Mouse (Mus musculus) MEL (cell line): Measurements from ENCODE around the gene Tbxa2r. TPM values are rescaled to one million over a fixed set of nuclear protein-coding genes. Genes with fewer than 3 reads are reported as not detected.

Experiments
- DNase-seq: peaks from one replicate; pipeline ENCODE4 v3.0.0; 2011; ENCODE audit warnings: low read depth, low spot score
- H3K27ac ChIP-seq: 2 replicates; pipeline ENCODE4 v1.5.1; 2012; ENCODE audit warnings: low read depth, mild to moderate bottlenecking, control low read depth, low read length, moderate library complexity; ENCODE audit not compliant: control insufficient read depth
- H3K27me3 ChIP-seq, 2 experiments: fragments of 150-350 bp in 1 of 2; sonication (generic) in 1 of 2; 2 replicates each; pipeline ENCODE4 v1.6.1; 2012; ENCODE audit warnings: low read length in 2 of 2, mild to moderate bottlenecking in 2 of 2, improper control_type of control experiment in 1 of 2, moderate library complexity in 1 of 2; ENCODE audit not compliant: insufficient read depth in 2 of 2, control insufficient read depth in 1 of 2
- H3K36me3 ChIP-seq, 2 experiments: 2 replicates each; pipeline ENCODE4 v1.6.1; 2012 to 2014; ENCODE audit warnings: low read length in 2 of 2, improper control_type of control experiment in 1 of 2, inconsistent platforms in 1 of 2, mild to moderate bottlenecking in 1 of 2; ENCODE audit not compliant: insufficient read depth in 2 of 2, control insufficient read depth in 1 of 2
- H3K4me1 ChIP-seq, 2 experiments: fragments of 150-350 bp in 1 of 2; sonication (generic) in 1 of 2; 2 replicates each; pipeline ENCODE4 v1.6.1; 2012; ENCODE audit warnings: low read length in 2 of 2, improper control_type of control experiment in 1 of 2, mild to moderate bottlenecking in 1 of 2; ENCODE audit not compliant: insufficient read depth in 2 of 2, control insufficient read depth in 1 of 2
- H3K4me3 ChIP-seq, 2 experiments: fragments of 150-350 bp in 1 of 2; sonication (generic) in 1 of 2; 2 replicates each; pipeline ENCODE4 v1.5.1; 2012; ENCODE audit warnings: low read depth in 2 of 2, low read length in 2 of 2, mild to moderate bottlenecking in 2 of 2, moderate library complexity in 2 of 2, control low read depth in 1 of 2, improper control_type of control experiment in 1 of 2; ENCODE audit not compliant: control insufficient read depth in 1 of 2, insufficient read depth in 1 of 2
- H3K79me2 ChIP-seq: 2 replicates; pipeline ENCODE4 v1.6.1; 2012; ENCODE audit warnings: mild to moderate bottlenecking, low read length, moderate library complexity; ENCODE audit not compliant: control insufficient read depth, poor library complexity, insufficient read depth
- H3K9ac ChIP-seq: 2 replicates; pipeline ENCODE4 v1.6.1; 2012; ENCODE audit warnings: low read depth, mild to moderate bottlenecking, control low read depth, low read length, moderate library complexity; ENCODE audit not compliant: control insufficient read depth, poor library complexity, severe bottlenecking
- H3K9me3 ChIP-seq: fragments of 150-350 bp; sonication (generic); replicated peaks from 2 replicates; pipeline ENCODE4 v1.6.1; 2012; ENCODE audit warnings: mild to moderate bottlenecking, low read length, improper control_type of control experiment, moderate library complexity; ENCODE audit not compliant: insufficient read depth
- CHD1 ChIP-seq: IDR thresholded peaks from 2 replicates; pipeline ENCODE4 v1.6.1; 2012; ENCODE audit warnings: low read depth, mild to moderate bottlenecking, inconsistent platforms, low read length, improper control_type of control experiment
- CHD2 ChIP-seq: IDR thresholded peaks from 2 replicates; pipeline ENCODE4 v1.6.1; 2011; ENCODE audit warnings: low read length, improper control_type of control experiment
- EP300 ChIP-seq, 2 experiments: IDR thresholded peaks; 2 replicates each; pipeline ENCODE4 v1.6.1; 2011; ENCODE audit warnings: improper control_type of control experiment in 2 of 2, low read length in 2 of 2, low read depth in 1 of 2, mild to moderate bottlenecking in 1 of 2
- ETS1 ChIP-seq: IDR thresholded peaks from 2 replicates; pipeline ENCODE4 v1.6.1; 2012; ENCODE audit warnings: low read depth, mild to moderate bottlenecking, inconsistent platforms, low read length, improper control_type of control experiment, moderate library complexity
- GABPA ChIP-seq: IDR thresholded peaks from 2 replicates; pipeline ENCODE4 v1.6.1; 2012; ENCODE audit warnings: low read depth, mild to moderate bottlenecking, inconsistent platforms, low read length, improper control_type of control experiment, moderate library complexity
- GATA1 ChIP-seq: IDR thresholded peaks from 2 replicates; pipeline ENCODE4 v1.6.1; 2011; ENCODE audit warnings: low read depth, low read length, improper control_type of control experiment
- HCFC1 ChIP-seq: IDR thresholded peaks from 2 replicates; pipeline ENCODE4 v1.6.1; 2012; ENCODE audit warnings: low read depth, mild to moderate bottlenecking, inconsistent platforms, low read length, improper control_type of control experiment, moderate library complexity
- KAT2A ChIP-seq: conservative IDR thresholded peaks from 2 replicates; pipeline ENCODE4 v1.6.1; 2012; ENCODE audit warnings: low read depth, low read length, improper control_type of control experiment, inconsistent platforms
- MAZ ChIP-seq: IDR thresholded peaks from 2 replicates; pipeline ENCODE4 v1.6.1; 2012; ENCODE audit warnings: low read depth, mild to moderate bottlenecking, inconsistent platforms, low read length, improper control_type of control experiment
- MEF2A ChIP-seq: IDR thresholded peaks from 2 replicates; pipeline ENCODE4 v1.6.1; 2014; ENCODE audit warnings: low read depth, mild to moderate bottlenecking, inconsistent platforms, low read length, improper control_type of control experiment; ENCODE audit not compliant: poor library complexity, insufficient replicate concordance, severe bottlenecking; ENCODE audit errors: extremely low read depth
- MYB ChIP-seq: IDR thresholded peaks from 2 replicates; pipeline ENCODE4 v1.6.1; 2011; ENCODE audit warnings: mild to moderate bottlenecking, low read depth, low read length, improper control_type of control experiment
- NELFE ChIP-seq: IDR thresholded peaks from 2 replicates; pipeline ENCODE4 v1.6.1; 2011; ENCODE audit warnings: low read depth, low read length, improper control_type of control experiment
- NRF1 ChIP-seq: IDR thresholded peaks from 2 replicates; pipeline ENCODE4 v1.6.1; 2014; ENCODE audit warnings: low read depth, mild to moderate bottlenecking, inconsistent platforms, low read length, improper control_type of control experiment, moderate library complexity; ENCODE audit not compliant: poor library complexity, insufficient read depth, severe bottlenecking
- POLR2AphosphoS2 ChIP-seq: IDR thresholded peaks from 2 replicates; pipeline ENCODE4 v1.6.1; 2011; ENCODE audit warnings: low read length, improper control_type of control experiment
- RAD21 ChIP-seq: IDR thresholded peaks from 2 replicates; pipeline ENCODE4 v1.6.1; 2011; ENCODE audit warnings: mild to moderate bottlenecking, low read depth, low read length, improper control_type of control experiment
- TAL1 ChIP-seq: IDR thresholded peaks from 2 replicates; pipeline ENCODE4 v1.6.1; 2012; ENCODE audit warnings: mild to moderate bottlenecking, inconsistent platforms, low read length, moderate library complexity, mixed read lengths
- TCF12 ChIP-seq: IDR thresholded peaks from 2 replicates; pipeline ENCODE4 v1.6.1; 2014; ENCODE audit warnings: low read depth, mild to moderate bottlenecking, inconsistent platforms, low read length, improper control_type of control experiment, moderate library complexity
- USF2 ChIP-seq, 2 experiments: IDR thresholded peaks; 2 replicates each; pipeline ENCODE4 v1.6.1; 2011 to 2012; ENCODE audit warnings: improper control_type of control experiment in 2 of 2, low read length in 2 of 2, borderline replicate concordance in 1 of 2, inconsistent platforms in 1 of 2, low read depth in 1 of 2, mild to moderate bottlenecking in 1 of 2; ENCODE audit not compliant: insufficient read depth in 1 of 2
- ZKSCAN1 ChIP-seq: IDR thresholded peaks from 2 replicates; pipeline ENCODE4 v1.6.1; 2012; ENCODE audit warnings: low read depth, mild to moderate bottlenecking, inconsistent platforms, low read length, improper control_type of control experiment, moderate library complexity
- ZMIZ1 ChIP-seq: IDR thresholded peaks from 2 replicates; pipeline ENCODE4 v1.6.1; 2012; ENCODE audit warnings: low read depth, mild to moderate bottlenecking, inconsistent platforms, low read length, improper control_type of control experiment, moderate library complexity
- polyA plus RNA-seq, 2 experiments: library from polyadenylated mRNA; stranded (reverse) in 1 of 2; unstranded in 1 of 2; fragments of >175 nt in 1 of 2; fragments of >200 nt in 1 of 2; gene quantifications; 2 replicates each; pipeline versions ENCODE4 v1.2.1 to v1.2.4; 2012; ENCODE audit warnings: low replicate concordance in 2 of 2, low read depth in 1 of 2; ENCODE audit not compliant: insufficient read length in 2 of 2, insufficient read depth in 1 of 2, missing spikeins in 1 of 2
- total RNA-seq: library from RNA; depleted of rRNA; stranded (reverse); fragments of 300-350 nt; gene quantifications from 2 replicates; pipeline ENCODE4 v1.2.3, GENCODE M21; 2012; rRNA removed

Tbxa2r gene
- total RNA-seq (0.13 TPM in 1 of 2 replicates, not detected in the other), polyA plus RNA-seq (under 1 TPM in 1 of 2 experiments, not detected in 1; 0.31 TPM)

- H3K79me2 ChIP-seq: no peaks in the 10 kb centered on the region
- H3K36me3 ChIP-seq: no peaks in the 10 kb centered on the region
- DNase-seq: no peak
- H3K4me3 ChIP-seq: no peak within 1 kb of the TSS
- H3K4me1 ChIP-seq: no peaks in the 10 kb centered on the region
- H3K9ac ChIP-seq: no peak within 1 kb of the TSS
- H3K9me3 ChIP-seq: no peaks in the 10 kb centered on the region
- TF ChIP-seq MEF2A (no peak), MAZ (no peak), ZMIZ1 (no peak), NRF1 (no peak), NELFE (no peak), USF2 (IDR thresholded peaks at IDR 0.05; ENCODE audit: borderline replicate concordance in 1 of 2, insufficient read depth in 1 of 2, low read depth in 1 of 2, low read length in 2 of 2) (no peak), TCF12 (no peak), TAL1 (no peak), GATA1 (no peak), ZKSCAN1 (no peak), GABPA (no peak), CHD2 (no peak), EP300 (IDR thresholded peaks at IDR 0.05; ENCODE audit: low read depth in 1 of 2, low read length in 2 of 2) (no peak), CHD1 (no peak)
- TF ChIP-seq, all 39 proteins: peak for 0
- H3K27me3 ChIP-seq: no peaks in the 10 kb centered on the region
- no peak within 1 kb of the TSS for H3K27ac ChIP-seq
These were observed at the start of gene Tbxa2r for GRCm38 (mm10) chr10:81328386-81328785. Tbxa2r (plus strand) TSS chr10:81328731.

GRCm38 (mm10) chr10:81279496-81279895 lies 49.0 kb upstream of the Tbxa2r start:
- Histone ChIP-seq H3K27me3 (no peaks in the 10 kb centered on the region), H3K36me3 (no peaks in the 10 kb centered on the region; a peak in 1 of 4 replicates), H3K79me2 (no peaks in the 10 kb centered on the region), H3K4me1 (0 out of 4 replicates have a peak, but pooled peaks cover 0 to 3% of the 10 kb centered on the region in 2 experiments), H3K9ac (no peak overlapping the region), H3K4me3 (no peak overlapping the region), H3K27ac (no peak overlapping the region), H3K9me3 (no peaks in the 10 kb centered on the region)
- peak; percentile 76 for DNase-seq
- TF ChIP-seq POLR2AphosphoS2 (no peak), MYB (no peak), RAD21 (no peak), KAT2A (no peak), ETS1 (no peak), HCFC1 (no peak), MAZ (no peak), TAL1 (no peak)
